Mouse (Mus musculus): ENCODE measurements around the gene Lzic.
A peak's percentile ranks its signal among the peaks of the same experiment; 100 is the strongest.

Gene Lzic

GRCm38 (mm10) chr4:149527621-149528354 is 42.8 kb downstream of the Lzic start:
- DNase-seq (ENCODE audit: low spot score) = no peak

GRCm38 (mm10) chr4:149529691-149530090 is 44.7 kb downstream of the Lzic start:
- DNase-seq (ENCODE audit: low spot score) = no peak

- no peak for DNase-seq (ENCODE audit: low spot score)
Measured at GRCm38 (mm10) chr4:149539441-149539840, 54.4 kb downstream of the Lzic start.

GRCm38 (mm10) chr4:149541935-149542334 is 56.9 kb downstream of the Lzic start:
- no peak for DNase-seq (ENCODE audit: low spot score)

GRCm38 (mm10) chr4:149542431-149542830 is 57.4 kb downstream of the Lzic start:
- no peak for DNase-seq (ENCODE audit: low spot score)

GRCm38 (mm10) chr4:149542927-149543553 is 58.0 kb downstream of the Lzic start:
- peak; percentile 47 for DNase-seq (ENCODE audit: low spot score)

- no peak for DNase-seq (ENCODE audit: low spot score)
Measured at GRCm38 (mm10) chr4:149544892-149545291, 59.9 kb downstream of the Lzic start.
